ENCODE assay signal across 7 mouse cellular contexts in genomic region chr7:4876753-4877221, GRCm38 (mm10). TPM values are rescaled to one million over a fixed set of nuclear protein-coding genes. Genes with fewer than 3 reads are reported as not detected.
A peak's percentile ranks its signal among the peaks of the same experiment; 100 is the strongest.
DNase-seq lines count a peak whose midpoint lies in the region; ATAC-seq lines count a peak whose summit lies in the region.

Gene Isoc2a (plus strand): TSS chr7:4877153.

- H3K4me2 ChIP-seq in embryonic facial prominence, embryonic 11.5 days (ENCODE audit: low read depth, low read length) = peak within 1 kb of the TSS; percentile 69
- H3K4me2 ChIP-seq in midbrain, embryonic 13.5 days (replicated peaks) = peak within 1 kb of the TSS; percentile 81

- H3K36me3 ChIP-seq in embryonic facial prominence, embryonic 11.5 days (replicated peaks; ENCODE audit: control insufficient read depth, insufficient read depth, low read depth, low read length) = no peaks in the 10 kb centered on the region
- no peaks in the 10 kb centered on the region for H3K36me3 ChIP-seq in limb, embryonic 10.5 days
- H3K36me3 ChIP-seq in midbrain, embryonic 13.5 days = no peaks in the 10 kb centered on the region

- ATAC-seq in embryonic facial prominence, embryonic 11.5 days (replicated peaks; ENCODE audit: insufficient number of reproducible peaks, low FRiP score, low TSS enrichment, low read depth) = peak; percentile 99
- ATAC-seq in granulocyte monocyte progenitor cell, adult 5-6 weeks (replicated peaks; ENCODE audit: poor library complexity, severe bottlenecking) = peak; percentile 99
- peak; percentile 99 for ATAC-seq in midbrain, embryonic 13.5 days

- no peaks in the 10 kb centered on the region for H3K4me1 ChIP-seq in embryonic facial prominence, embryonic 11.5 days (ENCODE audit: control insufficient read depth, insufficient read depth, low read length)
- H3K4me1 ChIP-seq in limb, embryonic 10.5 days = peaks cover 18% of the 10 kb centered on the region
- H3K4me1 ChIP-seq in midbrain, embryonic 13.5 days (replicated peaks) = peaks cover 15% of the 10 kb centered on the region

- H3K9ac ChIP-seq in embryonic facial prominence, embryonic 11.5 days (replicated peaks; ENCODE audit: low read length) = peak within 1 kb of the TSS; percentile 45; the same call in 1 of the 2 replicates
- H3K9ac ChIP-seq in midbrain, embryonic 13.5 days (replicated peaks) = peak within 1 kb of the TSS; percentile 63

- peak within 1 kb of the TSS; percentile 43 for H3K4me3 ChIP-seq in embryonic facial prominence, embryonic 11.5 days (ENCODE audit: low read depth, low read length)
- H3K4me3 ChIP-seq in limb, embryonic 10.5 days = peak within 1 kb of the TSS; percentile 63
- peak within 1 kb of the TSS; percentile 53 for H3K4me3 ChIP-seq in midbrain, embryonic 13.5 days (replicated peaks)

- H3K9me3 ChIP-seq in embryonic facial prominence, embryonic 11.5 days (replicated peaks; ENCODE audit: control insufficient read depth, low read length) = no peaks in the 10 kb centered on the region
- no peaks in the 10 kb centered on the region for H3K9me3 ChIP-seq in limb, embryonic 10.5 days (replicated peaks)
- no peaks in the 10 kb centered on the region for H3K9me3 ChIP-seq in midbrain, embryonic 13.5 days

- H3K27me3 ChIP-seq in embryonic facial prominence, embryonic 11.5 days (ENCODE audit: control insufficient read depth, insufficient read depth, low read length) = no peaks in the 10 kb centered on the region
- H3K27me3 ChIP-seq in limb, embryonic 10.5 days (ENCODE audit: low read depth, poor library complexity, severe bottlenecking) = no peaks in the 10 kb centered on the region
- no peaks in the 10 kb centered on the region for H3K27me3 ChIP-seq in midbrain, embryonic 13.5 days

- under 1% methylated on average over 22 of the region's 22 CpGs for WGBS in embryonic facial prominence, embryonic 11.5 days
- WGBS in limb, embryonic 10.5 days = under 1% methylated on average over 22 of the region's 22 CpGs
- under 1% methylated on average over 22 of the region's 22 CpGs for WGBS in midbrain, embryonic 13.5 days

- DNase-seq in adrenal gland, postnatal 14 days = peak; percentile 96
- peak; percentile 96 for DNase-seq in embryonic facial prominence, embryonic 11.5 days (ENCODE audit: low spot score)
- DNase-seq in kidney, adult 11 months = peak; percentile 96
- peak; percentile 92 for DNase-seq in limb, embryonic 10.5 days (ENCODE audit: low spot score)
- peak; percentile 83 for DNase-seq in spleen, adult 12 weeks (ENCODE audit: low spot score)

- no peak within 1 kb of the TSS for H3K27ac ChIP-seq in embryonic facial prominence, embryonic 11.5 days (replicated peaks; ENCODE audit: low read depth, low read length)
- H3K27ac ChIP-seq in limb, embryonic 10.5 days = peak within 1 kb of the TSS; percentile 78
- H3K27ac ChIP-seq in midbrain, embryonic 13.5 days = no peak within 1 kb of the TSS; the same call in 1 of the 2 replicates

RNA-seq across cellular contexts. Expression of gene Isoc2a, which starts in this region (rescaled TPM):
- 55.7 and 67.9 TPM in 2 replicates for total RNA-seq in adrenal gland, postnatal 14 days (2021)
- polyA plus RNA-seq in embryonic facial prominence, embryonic 11.5 days (2014; fragmentation: Nextera tagmentation; extraction: Ambion mirVana) = 0.70 and 0.72 TPM in 2 replicates
- total RNA-seq in granulocyte monocyte progenitor cell, adult 5-6 weeks (2014; fragmentation: Nextera tagmentation) = 5.3 and 7.9 TPM in 2 replicates
- 7.9 and 10.7 TPM in 2 replicates for total RNA-seq in granulocyte monocyte progenitor cell, adult 5-6 weeks (2017)
- polyA plus RNA-seq in limb, embryonic 10.5 days (2016; fragmentation: Nextera tagmentation; extraction: Ambion mirVana) = 0.46 and 0.64 TPM in 2 replicates
- polyA plus RNA-seq in midbrain, embryonic 13.5 days (2015; fragmentation: Nextera tagmentation; extraction: Ambion mirVana) = 0.43 and 0.65 TPM in 2 replicates

Comparison
In these comparisons a context has a peak if more than half of its experiments do, and no peak if none do; other contexts are left out.
1. Peak in DNase-seq, ATAC-seq, H3K4me3 ChIP-seq, H3K9ac ChIP-seq and H3K4me2 ChIP-seq in embryonic facial prominence, embryonic 11.5 days; RNA of the gene not detected or under 1 TPM.
2. Peak in DNase-seq, H3K4me3 ChIP-seq and H3K27ac ChIP-seq in limb, embryonic 10.5 days; RNA of the gene not detected or under 1 TPM.
3. Peak in ATAC-seq, H3K4me3 ChIP-seq, H3K9ac ChIP-seq and H3K4me2 ChIP-seq in midbrain, embryonic 13.5 days; RNA of the gene not detected or under 1 TPM.